Mouse (Mus musculus): ENCODE measurements at regions not wholly inside any gene's neighbourhood (a gene's known extent, or its start where the extent isn't known, plus 50 kb on each side); places are given as distances from the start of the nearest gene placed in this dataset.

GRCm38 (mm10) chr7:72627369-72627768 is 321.0 kb upstream of the Mctp2 start:
- TF ChIP-seq MYOG (IDR thresholded peaks at IDR 0.05; ENCODE audit: control insufficient read depth in 1 of 3, insufficient read depth in 1 of 3, insufficient read length in 2 of 3, low read depth in 2 of 3) (no peak), MAX (IDR thresholded peaks at IDR 0.05; ENCODE audit: low read depth) (no peak), POLR2A (IDR thresholded peaks at IDR 0.05; ENCODE audit: insufficient read length, low read depth) (no peak), TCF3 (IDR thresholded peaks at IDR 0.05; ENCODE audit: insufficient read length, low read depth) (no peak), POLR2AphosphoS2 (IDR thresholded peaks at IDR 0.05; ENCODE audit: insufficient read length, low read depth) (no peak), SRF (IDR thresholded peaks at IDR 0.05; ENCODE audit: control insufficient read depth, insufficient read length, low read depth) (no peak), REST (IDR thresholded peaks at IDR 0.05; ENCODE audit: insufficient read depth, insufficient read length) (no peak)
- H3ac ChIP-seq (ENCODE audit: control insufficient read depth, insufficient read length) = no peak overlapping the region

DNA sequence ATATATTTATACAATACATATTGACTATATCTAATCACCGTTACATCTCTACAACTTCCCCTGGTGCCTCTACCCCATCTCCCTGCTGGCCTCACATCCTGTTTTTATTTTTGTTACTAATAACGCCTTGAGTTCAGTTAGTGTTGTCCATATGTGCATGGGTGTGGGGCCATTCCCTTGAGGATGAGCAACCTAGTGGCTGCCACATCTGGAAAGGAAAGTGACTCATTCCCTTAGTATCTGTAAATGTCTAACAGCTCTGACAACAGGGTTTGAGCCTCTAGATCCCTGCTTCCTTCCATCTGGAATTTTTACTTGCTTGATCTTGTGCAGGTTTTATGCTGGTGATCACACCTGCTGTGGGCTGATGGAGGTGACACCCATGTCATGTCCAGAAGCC is 333.2 kb upstream of the Mctp2 start:
- H3K36me3 ChIP-seq (ENCODE audit: control insufficient read depth, insufficient read depth) = no peaks in the 10 kb centered on the region
- no peak overlapping the region for H3ac ChIP-seq (ENCODE audit: control insufficient read depth, insufficient read length)
- no peak overlapping the region for H3K4me3 ChIP-seq
- H3K4me2 ChIP-seq (ENCODE audit: low read depth) = peak overlapping the region; percentile 40
- no peak for TF ChIP-seq E2F4 (IDR thresholded peaks at IDR 0.05; ENCODE audit: insufficient read depth)
- TF ChIP-seq TCF3 (IDR thresholded peaks at IDR 0.05; ENCODE audit: insufficient read length, low read depth) = no peak
- TF ChIP-seq TCF12 (IDR thresholded peaks at IDR 0.05; ENCODE audit: insufficient read depth, poor library complexity, severe bottlenecking) = peak; percentile 42
- TF ChIP-seq POLR2A (IDR thresholded peaks at IDR 0.05; ENCODE audit: insufficient read length, low read depth) = no peak
- H3K27me3 ChIP-seq (ENCODE audit: control insufficient read depth, insufficient read depth, insufficient read length) = no peaks in the 10 kb centered on the region
- H3K79me2 ChIP-seq (ENCODE audit: control insufficient read depth, insufficient read depth) = no peaks in the 10 kb centered on the region

More at GRCm38 (mm10) chr7:72627369-72627768, 321.0 kb upstream of the Mctp2 start:
- Histone ChIP-seq H3K36me3 (ENCODE audit: control insufficient read depth, insufficient read depth) (no peaks in the 10 kb centered on the region), H3K27me3 (ENCODE audit: control insufficient read depth, insufficient read depth, insufficient read length) (no peaks in the 10 kb centered on the region), H3K79me2 (ENCODE audit: control insufficient read depth, insufficient read depth) (no peaks in the 10 kb centered on the region), H3K4me3 (no peak overlapping the region), H3K4me2 (ENCODE audit: low read depth) (peak overlapping the region; percentile 36)

- no peaks in the 10 kb centered on the region for H3K27me3 ChIP-seq (ENCODE audit: control insufficient read depth, insufficient read depth, insufficient read length)
- no peaks in the 10 kb centered on the region for H3K79me2 ChIP-seq (ENCODE audit: control insufficient read depth, insufficient read depth)
- H3K36me3 ChIP-seq (ENCODE audit: control insufficient read depth, insufficient read depth) = no peaks in the 10 kb centered on the region
- no peak overlapping the region for H3ac ChIP-seq (ENCODE audit: control insufficient read depth, insufficient read length)
- H3K4me2 ChIP-seq (ENCODE audit: low read depth) = no peak overlapping the region
- no peak for TF ChIP-seq USF1 (IDR thresholded peaks at IDR 0.05; ENCODE audit: low read depth)
- TF ChIP-seq REST (IDR thresholded peaks at IDR 0.05; ENCODE audit: insufficient read depth, insufficient read length) = no peak
- no peak for TF ChIP-seq SRF (IDR thresholded peaks at IDR 0.05; ENCODE audit: control insufficient read depth, insufficient read length, low read depth)
- no peak overlapping the region for H3K4me3 ChIP-seq
These were observed 368.6 kb upstream of the Mctp2 start for GRCm38 (mm10) chr7:72675018-72675417.

GRCm38 (mm10) chr7:72685803-72686202 is 379.4 kb upstream of the Mctp2 start:
- H3K4me2 ChIP-seq (ENCODE audit: low read depth) = no peak overlapping the region
- H3ac ChIP-seq (ENCODE audit: control insufficient read depth, insufficient read length) = no peak overlapping the region
- no peaks in the 10 kb centered on the region for H3K79me2 ChIP-seq (ENCODE audit: control insufficient read depth, insufficient read depth)
- TF ChIP-seq TCF3 (IDR thresholded peaks at IDR 0.05; ENCODE audit: insufficient read length, low read depth) (no peak), POLR2AphosphoS2 (IDR thresholded peaks at IDR 0.05; ENCODE audit: insufficient read length, low read depth) (no peak), MYOG (IDR thresholded peaks at IDR 0.05; ENCODE audit: control insufficient read depth in 1 of 3, insufficient read depth in 1 of 3, insufficient read length in 2 of 3, low read depth in 2 of 3) (no peak), MYOD1 (IDR thresholded peaks at IDR 0.05; ENCODE audit: control insufficient read depth in 1 of 3, insufficient read length in 2 of 3, low read depth in 2 of 3) (no peak), SRF (IDR thresholded peaks at IDR 0.05; ENCODE audit: control insufficient read depth, insufficient read length, low read depth) (no peak), MAX (IDR thresholded peaks at IDR 0.05; ENCODE audit: low read depth) (no peak), REST (IDR thresholded peaks at IDR 0.05; ENCODE audit: insufficient read depth, insufficient read length) (no peak), POLR2A (IDR thresholded peaks at IDR 0.05; ENCODE audit: insufficient read length, low read depth) (no peak), TCF12 (IDR thresholded peaks at IDR 0.05; ENCODE audit: insufficient read depth, poor library complexity, severe bottlenecking) (no peak), CEBPB (IDR thresholded peaks at IDR 0.05; ENCODE audit: insufficient read depth, poor library complexity, severe bottlenecking) (no peak), USF1 (IDR thresholded peaks at IDR 0.05; ENCODE audit: low read depth) (no peak), E2F4 (IDR thresholded peaks at IDR 0.05; ENCODE audit: insufficient read depth) (no peak)
- no peak overlapping the region for H3K4me3 ChIP-seq
- H3K27me3 ChIP-seq (ENCODE audit: control insufficient read depth, insufficient read depth, insufficient read length) = no peaks in the 10 kb centered on the region
- H3K36me3 ChIP-seq (ENCODE audit: control insufficient read depth, insufficient read depth) = no peaks in the 10 kb centered on the region

DNA sequence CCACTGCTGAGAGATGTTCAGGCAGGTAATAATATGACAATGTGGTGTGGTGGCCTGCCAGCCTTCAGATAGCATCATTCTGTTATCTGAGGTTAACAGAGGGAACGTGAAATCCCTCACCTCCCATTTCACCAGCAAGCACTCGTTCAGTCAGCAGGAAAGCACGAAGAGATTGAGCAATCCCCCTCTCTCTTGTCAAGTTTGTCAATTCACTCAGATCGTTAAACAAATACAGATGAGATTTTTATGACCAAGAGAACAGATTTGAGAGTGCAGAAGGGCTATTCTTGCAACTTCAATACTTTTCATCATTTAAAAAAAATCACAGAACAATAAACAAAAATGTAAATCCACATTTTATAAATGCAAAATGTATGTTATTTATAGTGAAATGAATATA is 380.9 kb upstream of the Mctp2 start:
- Histone ChIP-seq H3ac (ENCODE audit: control insufficient read depth, insufficient read length) (no peak overlapping the region), H3K79me2 (ENCODE audit: control insufficient read depth, insufficient read depth) (no peaks in the 10 kb centered on the region), H3K27me3 (ENCODE audit: control insufficient read depth, insufficient read depth, insufficient read length) (no peaks in the 10 kb centered on the region), H3K4me2 (ENCODE audit: low read depth) (no peak overlapping the region), H3K4me3 (no peak overlapping the region), H3K36me3 (ENCODE audit: control insufficient read depth, insufficient read depth) (no peaks in the 10 kb centered on the region)
- no peak for TF ChIP-seq E2F4 (IDR thresholded peaks at IDR 0.05; ENCODE audit: insufficient read depth)
- no peak for TF ChIP-seq CEBPB (IDR thresholded peaks at IDR 0.05; ENCODE audit: insufficient read depth, poor library complexity, severe bottlenecking)
- TF ChIP-seq MYOD1 (IDR thresholded peaks at IDR 0.05; ENCODE audit: control insufficient read depth in 1 of 3, insufficient read length in 2 of 3, low read depth in 2 of 3) = no peak
- no peak for TF ChIP-seq POLR2AphosphoS2 (IDR thresholded peaks at IDR 0.05; ENCODE audit: insufficient read length, low read depth)
- no peak for TF ChIP-seq TCF12 (IDR thresholded peaks at IDR 0.05; ENCODE audit: insufficient read depth, poor library complexity, severe bottlenecking)
- TF ChIP-seq USF1 (IDR thresholded peaks at IDR 0.05; ENCODE audit: low read depth) = no peak
- no peak for TF ChIP-seq TCF3 (IDR thresholded peaks at IDR 0.05; ENCODE audit: insufficient read length, low read depth)
- no peak for TF ChIP-seq POLR2A (IDR thresholded peaks at IDR 0.05; ENCODE audit: insufficient read length, low read depth)
- no peak for TF ChIP-seq REST (IDR thresholded peaks at IDR 0.05; ENCODE audit: insufficient read depth, insufficient read length)
- TF ChIP-seq MYOG (IDR thresholded peaks at IDR 0.05; ENCODE audit: control insufficient read depth in 1 of 3, insufficient read depth in 1 of 3, insufficient read length in 2 of 3, low read depth in 2 of 3) = no peak
- no peak for TF ChIP-seq MAX (IDR thresholded peaks at IDR 0.05; ENCODE audit: low read depth)
- TF ChIP-seq SRF (IDR thresholded peaks at IDR 0.05; ENCODE audit: control insufficient read depth, insufficient read length, low read depth) = no peak
